Mouse (Mus musculus) embryonic facial prominence, embryonic 11.5 days (tissue): ENCODE results near the gene Igll1. TPM values are rescaled to one million over a fixed set of nuclear protein-coding genes. Genes with fewer than 3 reads are reported as not detected.
"Not testable (repeated sequence)": the region's sequence is repeated elsewhere in the genome, so short reads cannot be mapped to it uniquely, and the experiment has no call there.

Source experiments
- ATAC-seq: fragments of 200-750 bp; cut with Nextera tagmentation; replicated peaks from 2 replicates; pipeline ENCODE4 v1.8.0; 2017; ENCODE audit warnings: low read depth; ENCODE audit not compliant: insufficient number of reproducible peaks, low FRiP score, low TSS enrichment
- DNase-seq: peaks from one replicate; pipeline ENCODE4 v3.0.0-alpha.2; 2015; ENCODE audit warnings: low spot score
- H3K27ac ChIP-seq: fragments of 300-500 bp; sonication (generic); replicated peaks from 2 replicates; pipeline ENCODE4 v1.5.1; 2014; ENCODE audit warnings: mild to moderate bottlenecking, low read depth, low read length, control low read depth
- H3K27me3 ChIP-seq: fragments of 300-500 bp; sonication (generic); 2 replicates; pipeline ENCODE4 v1.6.1; 2014; ENCODE audit warnings: mild to moderate bottlenecking, low read length, moderate library complexity, mixed read lengths; ENCODE audit not compliant: control insufficient read depth, insufficient read depth
- H3K36me3 ChIP-seq: fragments of 300-500 bp; sonication (generic); replicated peaks from 2 replicates; pipeline ENCODE4 v1.6.1; 2014; ENCODE audit warnings: low read depth, mild to moderate bottlenecking, low read length, moderate library complexity, mixed read lengths; ENCODE audit not compliant: control insufficient read depth, insufficient read depth
- H3K4me1 ChIP-seq: fragments of 300-500 bp; sonication (generic); 2 replicates; pipeline ENCODE4 v1.6.1; 2014; ENCODE audit warnings: low read length, mixed read lengths; ENCODE audit not compliant: control insufficient read depth, insufficient read depth
- H3K4me2 ChIP-seq: fragments of 300-500 bp; sonication (generic); 2 replicates; pipeline ENCODE4 v1.6.1; 2014; ENCODE audit warnings: low read depth, mild to moderate bottlenecking, control low read depth, low read length, moderate library complexity
- H3K4me3 ChIP-seq: fragments of 300-500 bp; sonication (generic); 2 replicates; pipeline ENCODE4 v1.5.1; 2014; ENCODE audit warnings: low read depth, low read length, control low read depth
- H3K9ac ChIP-seq: fragments of 300-500 bp; sonication (generic); replicated peaks from 2 replicates; pipeline ENCODE4 v1.6.1; 2014; ENCODE audit warnings: mild to moderate bottlenecking, control low read depth, low read length
- H3K9me3 ChIP-seq: fragments of 300-500 bp; sonication (generic); replicated peaks from 2 replicates; pipeline ENCODE4 v1.6.1; 2016; ENCODE audit warnings: mild to moderate bottlenecking, low read length, inconsistent platforms, mixed read lengths; ENCODE audit not compliant: control insufficient read depth
- WGBS: fragments of 180-500 bp; shearing (Covaris S2); extraction: QIAGEN DNeasy Blood & Tissue Kit; methylation state at CpG from one replicate; pipeline ENCODE4 v1.1.7; 2014; 5-methylcytosine and 5-hydroxymethylcytosine counted together
- polyA plus RNA-seq: library from polyadenylated mRNA; unstranded; fragments of >200 nt; fragmentation: Nextera tagmentation; extraction: Ambion mirVana; gene quantifications from 2 replicates; pipeline ENCODE4 v1.2.1, GENCODE M21; 2014

Gene Igll1
- polyA plus RNA-seq, 1 experiment from 2014 or later, result not detected

- H3K4me1 ChIP-seq, result no peaks in the 10 kb centered on the region
- no peak overlapping the region for H3K9ac ChIP-seq
- WGBS, result 39% methylated on average over 4 of the region's 5 CpGs
- no peak overlapping the region for H3K4me3 ChIP-seq
- ATAC-seq (no peak), DNase-seq (peak; percentile 47)
- H3K4me2 ChIP-seq, result no peak overlapping the region
- H3K27me3 ChIP-seq, result no peaks in the 10 kb centered on the region
- H3K27ac ChIP-seq, result no peak overlapping the region
- no peaks in the 10 kb centered on the region for H3K9me3 ChIP-seq
- H3K36me3 ChIP-seq, result no peaks in the 10 kb centered on the region
Observed at GRCm38 (mm10) chr16:16865696-16866561, 2.1 kb upstream of the Igll1 start.

- H3K4me3 ChIP-seq, result no peak overlapping the region
- no peaks in the 10 kb centered on the region for H3K4me1 ChIP-seq
- H3K27me3 ChIP-seq, result no peaks in the 10 kb centered on the region
- H3K9me3 ChIP-seq, result no peaks in the 10 kb centered on the region
- H3K27ac ChIP-seq, result no peak overlapping the region
- H3K4me2 ChIP-seq, result no peak overlapping the region
- DNase-seq (no peak), ATAC-seq (no peak)
- H3K9ac ChIP-seq, result no peak overlapping the region
- H3K36me3 ChIP-seq, result no peaks in the 10 kb centered on the region
Observed at GRCm38 (mm10) chr16:16865217-16865616, 1.4 kb upstream of the Igll1 start.

DNA sequence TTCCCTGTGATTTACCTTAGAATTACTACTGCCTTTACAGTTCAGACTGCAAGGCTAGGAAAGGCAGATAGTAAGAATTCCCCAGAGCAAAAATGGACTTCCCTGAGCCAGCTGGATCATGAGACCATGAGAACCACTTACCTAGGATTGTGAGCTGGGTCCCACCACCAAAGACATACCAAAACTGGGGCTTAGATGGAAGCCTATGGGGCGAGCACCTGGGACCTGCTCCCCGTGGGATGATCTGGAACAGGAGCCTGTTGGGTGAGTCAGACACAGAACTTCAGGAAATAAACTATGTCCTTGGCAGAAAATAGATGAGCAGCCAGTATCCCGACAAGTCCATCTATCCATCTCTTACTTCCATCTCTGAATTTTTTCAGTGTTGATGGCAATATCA, 1.5 kb downstream of the Igll1 start:
- no peaks in the 10 kb centered on the region for H3K4me1 ChIP-seq
- no peak for DNase-seq
- no peaks in the 10 kb centered on the region for H3K36me3 ChIP-seq
- H3K9ac ChIP-seq, result no peak overlapping the region
- no peak for ATAC-seq
- H3K27ac ChIP-seq, result no peak overlapping the region
- no peaks in the 10 kb centered on the region for H3K27me3 ChIP-seq
- H3K4me3 ChIP-seq, result no peak overlapping the region
- H3K9me3 ChIP-seq, result no peaks in the 10 kb centered on the region
- 73% methylated on average over 3 of the region's 3 CpGs for WGBS
- H3K4me2 ChIP-seq, result no peak overlapping the region

GRCm38 (mm10) chr16:16856731-16857476, 6.9 kb downstream of the Igll1 start:
- DNase-seq (no peak), ATAC-seq (no peak)
- Histone ChIP-seq H3K27ac (no peak overlapping the region), H3K9ac (no peak overlapping the region), H3K36me3 (no peaks in the 10 kb centered on the region), H3K27me3 (no peaks in the 10 kb centered on the region), H3K9me3 (no peaks in the 10 kb centered on the region), H3K4me2 (no peak overlapping the region), H3K4me3 (no peak overlapping the region), H3K4me1 (no peaks in the 10 kb centered on the region)
- 73% methylated on average over 13 of the region's 13 CpGs for WGBS

- H3K4me1 ChIP-seq, DNase-seq, H3K9ac ChIP-seq, H3K4me2 ChIP-seq, H3K4me3 ChIP-seq, ATAC-seq, H3K27me3 ChIP-seq, H3K9me3 ChIP-seq, H3K27ac ChIP-seq, H3K36me3 ChIP-seq: not testable (repeated sequence)
- 80% methylated on average over 9 of the region's 9 CpGs for WGBS
Observed at GRCm38 (mm10) chr16:16856054-16856453, 7.7 kb downstream of the Igll1 start.

DNA sequence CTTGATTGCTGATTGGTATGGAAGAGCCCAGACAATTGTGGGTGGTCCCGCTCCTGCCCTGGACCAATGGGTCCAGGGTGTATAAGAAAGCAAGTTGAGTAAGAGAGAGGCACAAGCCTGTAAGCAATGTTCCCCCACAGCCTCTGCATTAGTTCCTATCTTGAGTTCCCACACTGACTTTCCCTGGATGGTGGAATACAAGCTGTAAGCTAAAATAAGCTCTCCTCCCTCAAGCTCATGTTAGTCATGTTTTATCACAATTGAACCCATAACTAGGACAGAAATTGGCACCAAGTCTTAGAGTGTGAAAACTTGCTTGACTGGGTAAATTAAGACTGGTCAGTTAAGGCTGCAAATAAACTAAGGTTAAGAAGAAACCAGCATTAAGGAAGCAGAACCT, 8.2 kb downstream of the Igll1 start:
- Histone ChIP-seq H3K9ac (no peak overlapping the region), H3K4me1 (no peaks in the 10 kb centered on the region), H3K4me3 (no peak overlapping the region), H3K9me3 (no peaks in the 10 kb centered on the region), H3K27me3 (no peaks in the 10 kb centered on the region), H3K27ac (no peak overlapping the region), H3K4me2 (no peak overlapping the region), H3K36me3 (no peaks in the 10 kb centered on the region)
- DNase-seq, result no peak
- WGBS, result 80% methylated on average over 1 of the region's 1 CpGs
- ATAC-seq, result no peak

GRCm38 (mm10) chr16:16854836-16855235, 8.9 kb downstream of the Igll1 start:
- Histone ChIP-seq H3K9me3 (no peaks in the 10 kb centered on the region), H3K27ac (no peak overlapping the region), H3K27me3 (no peaks in the 10 kb centered on the region), H3K4me2 (no peak overlapping the region), H3K4me1 (no peaks in the 10 kb centered on the region), H3K4me3 (no peak overlapping the region), H3K9ac (no peak overlapping the region), H3K36me3 (no peaks in the 10 kb centered on the region)
- WGBS, result 37% methylated on average over 6 of the region's 6 CpGs
- DNase-seq, result peak; percentile 65
- no peak for ATAC-seq

DNA sequence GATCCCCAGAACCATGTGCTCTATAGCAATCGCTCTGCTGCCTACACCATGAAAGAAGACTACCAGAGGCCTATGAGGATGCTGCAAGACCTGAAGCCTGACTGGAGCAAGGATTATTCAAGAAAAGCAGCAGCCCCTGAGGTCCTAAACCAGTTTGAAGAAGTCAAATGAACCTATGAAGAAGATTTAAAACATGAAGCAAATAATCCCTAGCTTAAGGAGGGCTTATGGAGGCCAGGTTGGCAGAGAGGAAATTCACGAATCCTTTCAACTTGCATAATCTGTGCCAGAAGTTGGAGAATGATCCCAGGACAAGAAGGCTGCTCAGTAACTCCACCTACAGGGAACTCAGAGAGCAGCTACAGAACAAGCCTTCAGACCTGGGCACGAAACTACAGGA, 11.4 kb downstream of the Igll1 start:
- 80% methylated on average over 3 of the region's 3 CpGs for WGBS
- Histone ChIP-seq H3K27me3 (no peaks in the 10 kb centered on the region), H3K4me2 (no peak overlapping the region), H3K4me3 (no peak overlapping the region), H3K36me3 (no peaks in the 10 kb centered on the region), H3K27ac (no peak overlapping the region), H3K9ac (no peak overlapping the region), H3K9me3 (no peaks in the 10 kb centered on the region), H3K4me1 (no peaks in the 10 kb centered on the region)
- no peak for ATAC-seq
- no peak for DNase-seq
